Mouse (Mus musculus) bone marrow, adult 2 months (tissue): ENCODE data around the gene Morf4l2.

Experiments used
- CTCF ChIP-seq: fragments of 200-500 bp; IDR thresholded peaks from 2 replicates; pipeline ENCODE4 v1.5.1; 2011; ENCODE audit warnings: low read length, control low read depth; ENCODE audit not compliant: control insufficient read depth, insufficient read depth
- POLR2A ChIP-seq: fragments of 200-500 bp; IDR thresholded peaks from 2 replicates; pipeline ENCODE4 v1.6.1; 2011; ENCODE audit warnings: low read depth, mild to moderate bottlenecking, control low read depth, low read length, borderline replicate concordance; ENCODE audit not compliant: control insufficient read depth

GRCm38 (mm10) chrX:136778046-136778445 is 34.6 kb upstream of the Morf4l2 start:
- TF ChIP-seq CTCF, result no peak
- no peak for TF ChIP-seq POLR2A
